Comparison of ENCODE assay signal across 8 mouse cellular contexts in genomic region chr7:16782555-16783125, GRCm38 (mm10). TPM values are rescaled to one million over a fixed set of nuclear protein-coding genes. Genes with fewer than 3 reads are reported as not detected.
DNase-seq lines count a peak whose midpoint lies in the region; ATAC-seq and TF ChIP-seq lines count a peak whose summit lies in the region.

No protein-coding gene starts in this region.

- WGBS in heart, embryonic 13.5 days = 5% methylated on average over 11 of the region's 11 CpGs
- WGBS in heart, postnatal 0 days = 9% methylated on average over 11 of the region's 11 CpGs
- 8% methylated on average over 11 of the region's 11 CpGs for WGBS in lung, postnatal 0 days

- no peaks in the 10 kb centered on the region for H3K27me3 ChIP-seq in heart, embryonic 13.5 days (replicated peaks)
- no peaks in the 10 kb centered on the region for H3K27me3 ChIP-seq in heart, postnatal 0 days (ENCODE audit: control insufficient read depth, insufficient read depth, low read length)
- H3K27me3 ChIP-seq in lung, postnatal 0 days (replicated peaks; ENCODE audit: insufficient read depth, low read length) = no peaks in the 10 kb centered on the region

- H3K36me3 ChIP-seq in heart, embryonic 13.5 days = peaks cover 18% of the 10 kb centered on the region
- peaks cover 11% of the 10 kb centered on the region; the same call in 1 of the 2 replicates for H3K36me3 ChIP-seq in heart, postnatal 0 days (replicated peaks; ENCODE audit: control insufficient read depth, insufficient read depth, low read length)
- H3K36me3 ChIP-seq in lung, postnatal 0 days (ENCODE audit: insufficient read depth, low read length) = peaks cover 3% of the 10 kb centered on the region

- TF ChIP-seq CTCF in heart, postnatal 0 days (IDR thresholded peaks at IDR 0.05; ENCODE audit: low read depth) = no peak
- no peak; the same call in 1 of the 2 replicates for TF ChIP-seq CTCF in lung, postnatal 0 days (IDR thresholded peaks at IDR 0.05)

- no peak for ATAC-seq in heart, embryonic 13.5 days (ENCODE audit: extremely low read depth, insufficient number of reproducible peaks, low FRiP score, low TSS enrichment)
- no peak for ATAC-seq in heart, postnatal 0 days (ENCODE audit: insufficient read depth, low read depth)
- no peak for ATAC-seq in lung, postnatal 0 days
- ATAC-seq in activated CD4-positive, CD25-positive, alpha-beta regulatory T cell, adult 4 months = no peak

- H3K4me2 ChIP-seq in heart, embryonic 13.5 days = peak overlapping the region; percentile 100
- H3K4me2 ChIP-seq in heart, postnatal 0 days (ENCODE audit: low read depth, low read length) = peak overlapping the region; percentile 96
- H3K4me2 ChIP-seq in lung, postnatal 0 days (replicated peaks; ENCODE audit: low read depth, low read length) = peak overlapping the region; percentile 97

- TF ChIP-seq EP300 in heart, postnatal 0 days (IDR thresholded peaks at IDR 0.05; ENCODE audit: low read depth) = no peak
- no peak for TF ChIP-seq EP300 in lung, postnatal 0 days (IDR thresholded peaks at IDR 0.05)

- no peak for DNase-seq in heart, postnatal 14 days
- DNase-seq in MN1 (ENCODE audit: low spot score) = peak; percentile 24
- no peak for DNase-seq in heart, postnatal 0 days (ENCODE audit: low spot score)
- peak; percentile 25 for DNase-seq in lung, postnatal 0 days (ENCODE audit: low spot score)
- DNase-seq in cerebellum, postnatal 4 days (ENCODE audit: low spot score in 2 of 2) = no peak
- no peak for DNase-seq in spleen, postnatal 14 days (ENCODE audit: low spot score in 2 of 2)

- H3K27ac ChIP-seq in heart, embryonic 13.5 days (replicated peaks) = peak overlapping the region; percentile 80
- H3K27ac ChIP-seq in heart, postnatal 0 days (ENCODE audit: low read depth) = peak overlapping the region; percentile 66; the same call in 1 of the 2 replicates
- H3K27ac ChIP-seq in lung, postnatal 0 days (ENCODE audit: low read length) = peak overlapping the region; percentile 85

- intact Hi-C loops in heart, postnatal 14 days (cut with DNase I) = loop anchor here (5.0 kb wide), 1 partner anchor 35 kb away; no protein-coding TSS in a partner anchor

- peak overlapping the region; percentile 90 for H3K9ac ChIP-seq in heart, embryonic 13.5 days
- peak overlapping the region; percentile 79 for H3K9ac ChIP-seq in heart, postnatal 0 days (replicated peaks; ENCODE audit: low read depth, low read length)
- H3K9ac ChIP-seq in lung, postnatal 0 days (replicated peaks; ENCODE audit: low read depth) = peak overlapping the region; percentile 72

- no peaks in the 10 kb centered on the region for H3K9me3 ChIP-seq in heart, embryonic 13.5 days
- no peaks in the 10 kb centered on the region for H3K9me3 ChIP-seq in heart, postnatal 0 days (replicated peaks; ENCODE audit: control insufficient read depth, low read length)
- no peaks in the 10 kb centered on the region for H3K9me3 ChIP-seq in lung, postnatal 0 days (ENCODE audit: low read length)

- H3K4me1 ChIP-seq in heart, embryonic 13.5 days = peaks cover 40% of the 10 kb centered on the region
- peaks cover 28% of the 10 kb centered on the region for H3K4me1 ChIP-seq in heart, postnatal 0 days (ENCODE audit: control insufficient read depth, insufficient read depth)
- peaks cover 3% of the 10 kb centered on the region; the same call in 1 of the 2 replicates for H3K4me1 ChIP-seq in lung, postnatal 0 days (ENCODE audit: insufficient read depth, low read depth, low read length)

- H3K4me3 ChIP-seq in heart, embryonic 13.5 days = peak overlapping the region; percentile 81
- peak overlapping the region; percentile 76 for H3K4me3 ChIP-seq in heart, postnatal 0 days (ENCODE audit: low read depth, low read length)
- H3K4me3 ChIP-seq in lung, postnatal 0 days (ENCODE audit: low read depth, low read length) = peak overlapping the region; percentile 76

RNA-seq across cellular contexts. Expression of gene Slc1a5, which starts 1.5 kb away (rescaled TPM):
- 35.2 and 37.8 TPM in 2 replicates for polyA plus RNA-seq in heart, embryonic 13.5 days (2015; fragmentation: Nextera tagmentation; extraction: Ambion mirVana)
- 10 to 100 TPM; 26.5 to 35.4 TPM for total RNA-seq in heart, postnatal 14 days (2021)
- 55.8 and 81.4 TPM in 2 replicates for total RNA-seq in heart, postnatal 0 days (2014; rRNA removed; ENCODE audit: low replicate concordance)
- polyA plus RNA-seq in heart, postnatal 0 days (2015; fragmentation: Nextera tagmentation; extraction: Ambion mirVana) = 27.1 and 28.1 TPM in 2 replicates
- polyA plus RNA-seq in lung, postnatal 0 days (2015; fragmentation: Nextera tagmentation; extraction: Ambion mirVana) = 176 and 178 TPM in 2 replicates
- polyA plus RNA-seq in activated CD4-positive, CD25-positive, alpha-beta regulatory T cell, adult 4 months (2017; shearing (Covaris generic)) = 100 to 1,000 TPM; 143 to 179 TPM

RNA-seq across cellular contexts. Expression of gene Strn4, which starts 33.0 kb away (rescaled TPM):
- 81.1 and 82.5 TPM in 2 replicates for polyA plus RNA-seq in heart, embryonic 13.5 days (2015; fragmentation: Nextera tagmentation; extraction: Ambion mirVana)
- 10 to 100 TPM; 65.3 to 69.1 TPM for total RNA-seq in heart, postnatal 14 days (2021)
- 128 and 148 TPM in 2 replicates for total RNA-seq in heart, postnatal 0 days (2014; rRNA removed; ENCODE audit: low replicate concordance)
- polyA plus RNA-seq in heart, postnatal 0 days (2015; fragmentation: Nextera tagmentation; extraction: Ambion mirVana) = 55.5 and 61.1 TPM in 2 replicates
- 57.7 and 60.7 TPM in 2 replicates for polyA plus RNA-seq in lung, postnatal 0 days (2015; fragmentation: Nextera tagmentation; extraction: Ambion mirVana)
- 10 to 100 TPM; 23.0 to 23.1 TPM for polyA plus RNA-seq in activated CD4-positive, CD25-positive, alpha-beta regulatory T cell, adult 4 months (2017; shearing (Covaris generic))

RNA-seq across cellular contexts. Expression of gene Fkrp, which starts 33.9 kb away (rescaled TPM):
- polyA plus RNA-seq in heart, embryonic 13.5 days (2015; fragmentation: Nextera tagmentation; extraction: Ambion mirVana) = 31.9 and 33.3 TPM in 2 replicates
- total RNA-seq in heart, postnatal 14 days (2021) = 10 to 100 TPM; 42.8 to 45.5 TPM
- 40.4 and 54.2 TPM in 2 replicates for total RNA-seq in heart, postnatal 0 days (2014; rRNA removed; ENCODE audit: low replicate concordance)
- polyA plus RNA-seq in heart, postnatal 0 days (2015; fragmentation: Nextera tagmentation; extraction: Ambion mirVana) = 28.0 and 28.9 TPM in 2 replicates
- polyA plus RNA-seq in lung, postnatal 0 days (2015; fragmentation: Nextera tagmentation; extraction: Ambion mirVana) = 22.3 and 23.5 TPM in 2 replicates
- 1 to 10 TPM; 6.5 to 7.5 TPM for polyA plus RNA-seq in activated CD4-positive, CD25-positive, alpha-beta regulatory T cell, adult 4 months (2017; shearing (Covaris generic))

RNA-seq across cellular contexts. Expression of gene Ap2s1, which starts 44.4 kb away (rescaled TPM):
- 210 and 235 TPM in 2 replicates for polyA plus RNA-seq in heart, embryonic 13.5 days (2015; fragmentation: Nextera tagmentation; extraction: Ambion mirVana)
- total RNA-seq in heart, postnatal 14 days (2021) = 100 to 1,000 TPM in 1 of 2 experiments, 10 to 100 TPM in 1; 89.4 to 102 TPM
- 299 and 316 TPM in 2 replicates for total RNA-seq in heart, postnatal 0 days (2014; rRNA removed; ENCODE audit: low replicate concordance)
- 215 and 216 TPM in 2 replicates for polyA plus RNA-seq in heart, postnatal 0 days (2015; fragmentation: Nextera tagmentation; extraction: Ambion mirVana)
- polyA plus RNA-seq in lung, postnatal 0 days (2015; fragmentation: Nextera tagmentation; extraction: Ambion mirVana) = 240 and 261 TPM in 2 replicates
- 100 to 1,000 TPM; 101 to 111 TPM for polyA plus RNA-seq in activated CD4-positive, CD25-positive, alpha-beta regulatory T cell, adult 4 months (2017; shearing (Covaris generic))

Comparison
In these comparisons a context has a peak if more than half of its experiments do, and no peak if none do; other contexts are left out.
1. DNase-seq: peak in MN1 (single experiment) and lung, postnatal 0 days (single experiment); none in heart, postnatal 14 days (0 of 2), heart, postnatal 0 days (single experiment), cerebellum, postnatal 4 days (0 of 2) and spleen, postnatal 14 days (0 of 2).
2. Peak in every context shown above with its lines, with median percentiles within 50 percentile points of each other: H3K27ac ChIP-seq, H3K4me2 ChIP-seq, H3K4me3 ChIP-seq and H3K9ac ChIP-seq.